Mouse (Mus musculus) adrenal gland, adult 8-10 months (tissue): ENCODE data around the gene Bdnf. TPM values are rescaled to one million over a fixed set of nuclear protein-coding genes. Genes with fewer than 3 reads are reported as not detected.

Source experiments
- total RNA-seq, 4 experiments: library from RNA; stranded (reverse); gene quantifications; 2 replicates each; pipeline ENCODE4 v1.2.4; 2022

Gene Bdnf
- total RNA-seq, 4 experiments from 2014 or later, result 0.14 to 0.23 TPM; not detected in 2

Other genes starting within 250 kb of the Bdnf start
- gene Lin7c, start 216.2 kb downstream of the Bdnf start, total RNA-seq, result 100 to 1,000 TPM in 2 of 4 experiments, 10 to 100 TPM in 2; 87.9 to 104 (median 97.9) TPM
- 100 to 1,000 TPM; 117 to 198 (median 152) TPM for gene Lgr4, start 242.9 kb downstream of the Bdnf start, total RNA-seq